Mouse (Mus musculus) neutrophil, adult 5-6 weeks (primary cell): ENCODE data around the gene Enah. TPM values are rescaled to one million over a fixed set of nuclear protein-coding genes. Genes with fewer than 3 reads are reported as not detected.

ENCODE experiments used
- ATAC-seq: fragments of 151-379, 151-347 bp; 2 replicates; pipeline ENCODE4 v1.8.0; 2017; ENCODE audit warnings: mild to moderate bottlenecking, moderate TSS enrichment; ENCODE audit not compliant: insufficient number of reproducible peaks, poor library complexity, low FRiP score, severe bottlenecking; ENCODE audit errors: extremely low read depth
- total RNA-seq: library from RNA; stranded (forward); fragments of 200-1000 nt; gene quantifications from 2 replicates; pipeline ENCODE4 v1.2.3, GENCODE M21; 2017

The Enah gene
- total RNA-seq, 1 experiment from 2014 or later: 0.93 TPM

GRCm38 (mm10) chr1:182029989-182030649, 10.3 kb upstream of the Enah start:
- no peak for ATAC-seq

GRCm38 (mm10) chr1:182028231-182029210, 8.7 kb upstream of the Enah start:
- no peak for ATAC-seq

- no peak for ATAC-seq
These were observed 7.7 kb upstream of the Enah start for GRCm38 (mm10) chr1:182027426-182027979.

GRCm38 (mm10) chr1:182026821-182027220, 7.0 kb upstream of the Enah start:
- no peak for ATAC-seq

- ATAC-seq: no peak
These were observed 6.3 kb upstream of the Enah start for GRCm38 (mm10) chr1:182026120-182026519.

GRCm38 (mm10) chr1:182021691-182022299, 2.0 kb upstream of the Enah start:
- ATAC-seq: no peak

GRCm38 (mm10) chr1:182020831-182021460, 1.2 kb upstream of the Enah start:
- no peak for ATAC-seq

DNA sequence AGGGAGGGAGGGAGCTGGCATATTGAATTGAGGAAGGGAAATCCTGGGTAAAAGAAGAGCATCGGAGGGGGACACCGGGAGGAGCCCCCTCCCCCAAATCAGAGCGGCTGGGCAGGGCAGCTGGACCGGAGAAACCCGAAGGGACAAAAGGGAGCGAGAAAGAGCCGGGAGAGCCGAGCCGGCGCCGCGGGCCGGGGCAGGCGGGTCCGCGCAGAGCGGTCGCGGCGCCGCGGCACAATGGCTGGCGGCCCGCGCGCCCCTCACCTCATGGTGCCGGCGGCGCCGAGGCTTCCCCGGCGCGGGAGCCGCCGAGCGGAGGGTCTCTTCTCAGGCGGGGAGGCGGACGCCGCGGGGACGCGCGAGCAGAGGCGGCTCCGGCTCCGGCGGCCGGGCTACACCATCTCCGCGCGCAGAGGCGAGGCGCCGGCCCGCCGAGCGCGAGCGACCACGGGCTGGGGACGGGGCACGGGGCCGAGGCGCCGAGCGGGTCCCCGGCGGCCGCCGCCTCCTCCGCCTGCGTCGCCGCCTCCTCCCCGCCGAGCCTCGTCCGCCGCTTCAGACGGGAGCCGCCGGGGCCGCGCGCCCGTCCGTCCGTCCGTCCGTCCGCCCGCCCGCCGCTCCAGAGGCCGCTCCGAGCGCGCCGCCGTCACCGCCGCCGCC, 394 bp downstream of the Enah start:
- no peak for ATAC-seq

DNA sequence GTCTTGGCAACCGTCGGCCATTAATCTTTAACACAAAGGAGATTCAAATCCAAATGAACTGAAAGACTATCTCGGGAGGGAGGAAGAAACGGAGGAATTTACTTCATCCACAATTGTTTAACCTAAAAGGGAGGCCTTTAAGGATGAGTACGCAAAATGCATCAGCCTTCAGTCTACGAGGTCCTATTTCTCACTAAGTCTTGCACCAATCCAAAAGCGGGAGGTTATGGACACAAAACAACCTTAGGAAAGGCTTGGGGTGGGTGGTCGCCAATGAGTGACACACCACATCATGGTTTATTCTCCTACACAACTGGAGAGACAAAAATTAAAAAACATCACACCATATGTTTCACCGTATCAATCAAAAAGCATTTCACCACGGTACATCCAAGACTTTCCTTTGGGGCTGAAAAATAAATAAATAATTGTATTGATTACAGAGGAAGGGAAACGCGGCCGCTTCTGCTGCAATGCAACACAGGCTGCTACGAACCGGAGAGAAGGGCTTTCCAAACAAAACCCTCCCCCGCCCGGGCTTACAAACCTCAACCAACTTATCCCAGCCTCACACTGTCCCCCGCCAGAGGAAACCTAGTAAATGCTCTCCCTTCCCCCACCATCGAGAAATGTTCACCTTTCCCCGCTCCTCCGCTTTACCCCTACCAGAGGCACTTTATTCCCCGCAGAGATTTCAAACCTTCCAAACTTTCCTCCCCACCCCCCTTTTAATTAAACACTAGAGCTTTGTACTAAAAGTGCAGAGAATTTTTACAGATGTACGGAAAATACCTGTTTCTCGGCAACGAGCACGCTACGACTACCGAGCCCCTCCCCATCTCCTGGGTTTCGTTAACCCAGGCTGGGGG, 1.2 kb downstream of the Enah start:
- ATAC-seq: no peak

GRCm38 (mm10) chr1:182005831-182006230, 14.0 kb downstream of the Enah start:
- ATAC-seq: no peak

GRCm38 (mm10) chr1:181998673-181999072, 21.1 kb downstream of the Enah start:
- no peak for ATAC-seq

DNA sequence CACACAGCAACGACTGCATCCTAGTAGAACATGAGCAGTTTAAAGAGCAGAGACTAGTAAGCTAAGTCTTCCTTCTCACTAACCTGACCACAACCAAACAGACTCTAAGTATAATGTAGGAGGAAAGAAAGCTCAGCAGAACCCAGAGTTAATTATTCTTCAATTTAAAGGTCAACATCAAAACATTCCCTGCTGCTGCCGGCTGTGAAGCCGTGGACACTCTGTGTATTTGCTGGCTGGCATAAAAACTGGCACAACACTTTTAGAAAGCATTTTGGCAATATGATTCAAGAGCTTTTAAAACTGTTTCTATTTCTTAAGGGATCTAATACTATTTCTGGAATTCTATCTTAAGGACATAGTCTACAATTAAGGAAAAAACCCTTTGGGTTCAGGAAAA, 22.0 kb downstream of the Enah start:
- no peak for ATAC-seq

DNA sequence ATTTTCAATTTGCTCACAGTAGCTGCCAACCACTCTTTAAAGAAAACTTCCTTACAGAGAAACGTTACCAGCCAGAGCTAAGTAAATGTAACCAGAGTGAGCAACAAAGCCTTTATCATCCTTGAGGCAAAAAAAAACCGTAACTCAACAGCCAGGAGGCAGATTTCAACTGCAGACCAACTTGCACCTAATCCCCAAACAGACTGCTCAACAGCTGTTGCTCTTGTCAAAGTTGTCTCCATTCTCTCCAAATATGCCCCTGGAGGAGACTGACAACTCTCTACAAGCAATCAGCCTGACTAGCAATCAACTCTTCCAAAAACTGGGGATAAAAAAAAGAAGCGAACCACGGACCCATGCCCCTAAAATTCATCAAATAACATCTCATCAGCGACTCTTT, 26.2 kb downstream of the Enah start:
- ATAC-seq: no peak

- no peak for ATAC-seq
These were observed 31.4 kb downstream of the Enah start for GRCm38 (mm10) chr1:181988367-181988766.

DNA sequence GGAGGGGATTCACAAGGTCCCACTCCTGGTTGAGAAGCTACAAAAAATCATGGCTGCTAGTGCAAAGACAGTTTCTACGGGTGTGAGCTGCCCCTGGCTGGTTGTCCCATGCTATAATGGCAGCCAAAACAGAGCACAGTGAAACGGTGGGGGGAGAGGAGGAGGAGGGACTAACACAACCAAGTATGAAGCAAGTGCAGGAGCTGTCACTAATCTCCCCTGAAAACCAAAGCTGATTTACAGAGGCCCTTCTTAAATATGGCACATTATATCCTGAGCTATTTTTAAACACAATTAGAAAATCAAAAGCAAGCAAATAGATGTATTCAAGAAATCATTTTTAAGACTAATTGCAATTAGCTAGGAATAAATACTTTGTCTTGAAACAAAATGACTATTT, 32.6 kb downstream of the Enah start:
- no peak for ATAC-seq

- ATAC-seq: no peak
These were observed 33.9 kb downstream of the Enah start for GRCm38 (mm10) chr1:181985880-181986279.

DNA sequence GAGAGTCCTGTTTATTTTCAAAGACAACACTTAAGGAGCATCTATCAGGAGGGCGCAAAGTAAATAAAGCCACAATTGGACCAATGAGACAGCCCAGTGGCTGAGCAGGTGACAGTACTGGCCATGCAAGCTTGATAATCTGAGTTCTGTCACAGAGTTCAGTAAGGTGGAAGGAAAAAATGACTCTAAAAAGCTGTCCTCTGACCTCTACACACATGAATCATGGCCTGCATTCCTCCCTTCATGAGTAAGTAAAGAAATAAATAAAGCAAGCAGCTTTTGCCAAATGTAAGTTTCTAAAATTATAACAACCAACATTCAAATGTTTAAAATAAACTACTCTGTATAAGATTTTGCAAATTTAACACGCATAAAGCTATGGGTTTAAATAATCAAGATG, 35.0 kb downstream of the Enah start:
- no peak for ATAC-seq
